Mouse (Mus musculus): ENCODE measurements around the gene Xrra1.
"Not testable (repeated sequence)": the region's sequence is repeated elsewhere in the genome, so short reads cannot be mapped to it uniquely, and the experiment has no call there.

Xrra1 gene

GRCm38 (mm10) chr7:99953442-99954098 is 94.7 kb downstream of the Xrra1 start:
- no peak for DNase-seq (ENCODE audit: low spot score in 2 of 2)

DNA sequence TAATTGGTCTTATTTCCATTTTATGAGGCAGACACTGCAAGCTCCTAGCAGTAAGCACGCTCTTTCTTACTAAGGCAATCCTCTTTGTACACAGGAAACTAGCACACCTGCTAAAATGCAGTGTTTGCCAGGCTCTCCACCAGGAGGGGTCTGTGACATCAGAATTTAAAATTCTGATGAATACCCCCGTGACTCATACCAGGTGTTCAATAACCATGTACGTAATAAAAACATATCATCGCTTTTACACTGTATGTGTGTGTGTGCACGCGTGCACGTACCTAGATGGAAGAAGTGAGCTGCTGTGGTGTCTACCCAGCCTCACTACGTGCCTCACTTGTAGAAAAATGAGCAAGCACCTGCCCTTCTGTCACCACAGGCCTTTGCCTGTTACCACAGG is 95.3 kb downstream of the Xrra1 start:
- no peak for DNase-seq (ENCODE audit: low spot score in 2 of 2)

DNA sequence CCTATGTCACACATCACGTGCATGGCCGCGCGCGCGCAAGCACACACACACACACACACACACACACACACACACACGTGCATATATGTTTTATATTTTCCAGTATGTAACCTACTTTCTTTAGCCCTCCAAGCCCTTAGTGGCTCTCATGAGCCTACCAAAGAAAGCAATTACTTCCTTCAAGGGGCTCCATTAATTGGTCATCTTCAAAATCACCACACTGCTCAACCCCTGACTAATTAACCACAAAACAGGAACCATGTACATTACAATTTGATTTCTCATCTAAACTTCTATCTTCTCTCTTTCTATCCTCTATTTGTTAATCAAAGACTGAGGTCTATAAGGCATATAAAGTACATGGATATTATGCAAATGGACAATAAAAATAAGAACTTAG is 97.2 kb downstream of the Xrra1 start:
- no peak for DNase-seq (ENCODE audit: low spot score in 2 of 2)

DNA sequence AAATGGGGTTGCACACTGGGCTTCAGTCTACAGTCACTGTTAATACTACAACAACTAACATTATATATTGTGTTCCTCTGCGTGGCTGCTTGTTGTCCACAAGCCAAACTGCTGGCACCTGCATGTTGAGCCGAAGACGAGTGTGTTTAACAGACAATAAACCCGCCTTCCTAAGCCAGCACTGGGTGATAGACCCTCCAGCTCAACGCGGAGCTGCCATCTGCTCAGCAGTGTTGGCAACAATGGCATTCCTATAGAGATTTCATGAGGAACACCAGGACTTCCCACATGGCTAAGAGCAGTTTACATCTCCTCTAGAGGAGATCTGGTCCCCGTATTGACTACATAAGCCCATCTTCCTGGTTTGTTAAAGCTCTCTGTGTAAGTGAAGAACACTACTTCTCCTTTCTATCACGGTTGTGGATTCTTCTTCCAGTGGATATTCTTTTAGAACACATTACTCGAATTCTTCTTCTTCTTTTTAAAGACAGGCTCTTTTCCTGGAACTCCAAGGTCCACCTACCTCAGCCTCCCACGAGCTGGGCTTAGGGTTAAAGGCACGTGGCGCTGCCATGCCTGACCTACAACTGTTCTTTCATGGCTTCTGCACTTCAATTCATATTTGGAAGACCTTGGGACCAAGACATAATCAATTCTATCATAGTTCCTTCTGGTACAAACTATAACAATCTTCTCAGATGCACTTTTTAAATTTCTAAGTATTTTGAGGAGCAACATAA is 98.5 kb downstream of the Xrra1 start:
- DNase-seq (ENCODE audit: low spot score in 2 of 2): no peak

DNA sequence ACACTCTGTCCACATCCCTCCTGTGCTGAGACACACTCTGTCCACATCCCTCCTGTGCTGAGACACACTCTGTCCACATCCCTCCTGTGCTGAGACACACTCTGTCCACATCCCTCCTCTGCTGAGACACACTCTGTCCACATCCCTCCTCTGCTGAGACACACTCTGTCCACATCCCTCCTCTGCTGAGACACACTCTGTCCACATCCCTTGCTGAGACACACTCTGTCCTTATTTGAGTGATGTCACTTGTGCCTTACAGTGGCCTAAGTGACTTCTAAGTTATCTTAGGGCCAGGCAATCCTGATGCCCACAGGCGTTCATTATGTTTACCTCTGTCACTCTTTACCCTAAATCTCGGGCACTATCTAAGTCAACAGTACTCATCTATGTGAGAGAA is 101.7 kb downstream of the Xrra1 start:
- DNase-seq (ENCODE audit: low spot score in 2 of 2): not testable (repeated sequence)

DNA sequence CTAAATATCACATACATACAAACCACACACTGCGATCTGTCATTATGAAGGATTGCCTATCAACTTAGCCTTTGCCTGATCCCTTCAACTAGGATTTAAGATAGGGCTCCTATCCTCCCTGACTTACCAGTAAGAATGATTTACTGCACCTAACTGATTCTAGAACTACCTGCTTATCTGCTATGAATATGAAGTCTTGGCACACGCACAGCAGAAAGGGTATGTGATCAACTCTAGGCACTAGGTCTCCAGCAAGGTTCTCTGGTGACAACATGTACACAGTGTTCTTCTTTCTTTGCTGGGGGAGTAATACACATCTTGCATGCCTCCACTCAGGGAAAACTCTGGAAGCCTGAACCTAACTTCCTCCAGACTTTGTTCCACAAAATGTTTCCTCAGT is 102.6 kb downstream of the Xrra1 start:
- DNase-seq (ENCODE audit: low spot score in 2 of 2): no peak

GRCm38 (mm10) chr7:99962536-99963236 is 103.8 kb downstream of the Xrra1 start:
- DNase-seq (ENCODE audit: low spot score in 2 of 2): no peak

- DNase-seq (ENCODE audit: low spot score in 2 of 2): no peak
These were observed 104.4 kb downstream of the Xrra1 start for GRCm38 (mm10) chr7:99963237-99963860.

- DNase-seq (ENCODE audit: low spot score in 2 of 2): no peak
These were observed 106.3 kb downstream of the Xrra1 start for GRCm38 (mm10) chr7:99965020-99965841.

DNA sequence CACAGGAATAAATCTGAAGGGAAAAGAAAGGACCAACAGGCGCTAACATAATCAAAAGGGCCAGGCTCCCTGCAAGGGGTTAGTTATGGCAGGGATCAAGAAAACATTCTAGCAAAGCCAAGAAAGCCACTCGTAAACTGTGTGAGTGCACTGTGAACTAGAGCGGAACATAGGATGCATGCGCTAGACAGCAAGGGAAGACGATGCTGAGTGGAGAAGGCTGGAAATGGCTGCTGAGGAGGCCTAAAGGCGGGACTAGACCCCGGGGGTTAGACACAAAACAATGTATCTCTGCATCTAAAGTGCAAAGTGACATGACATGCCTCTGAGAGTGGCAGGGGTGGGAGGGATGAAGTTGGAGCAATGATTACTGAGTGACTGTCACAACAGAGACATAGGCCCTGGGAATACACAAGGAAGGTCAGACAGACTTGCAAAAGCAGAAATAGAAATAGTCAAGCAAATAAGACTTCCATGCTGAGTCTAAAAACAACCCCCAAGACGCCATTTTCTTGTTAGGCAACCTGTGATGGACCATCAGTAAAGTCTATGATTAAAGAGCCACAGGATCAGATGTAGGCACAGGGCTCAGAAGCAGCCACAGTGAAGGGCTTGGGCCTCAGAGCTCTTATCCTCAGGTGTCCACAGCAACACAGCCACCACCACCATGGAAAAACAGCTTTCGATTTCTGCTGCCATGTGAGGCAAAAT is 107.2 kb downstream of the Xrra1 start:
- no peak for DNase-seq (ENCODE audit: low spot score in 2 of 2)

All from spleen, postnatal 10 days (tissue).